Mouse (Mus musculus): Measurements from ENCODE around the gene Pmpca.
A peak's percentile ranks its signal among the peaks of the same experiment; 100 is the strongest.

Gene Pmpca

GRCm38 (mm10) chr2:26389154-26389690, at the start of gene Pmpca, which contains the start of gene Entr1:
Pmpca (plus strand) TSS chr2:26389339.
Entr1 (minus strand) TSS chr2:26389316.
- DNase-seq (ENCODE audit: low spot score in 2 of 2), result peak; percentile 63 to 86

GRCm38 (mm10) chr2:26341510-26341981, 47.6 kb upstream of the Pmpca start:
- no peak for DNase-seq (ENCODE audit: low spot score in 2 of 2)

- peak; percentile 42 to 76 for DNase-seq (ENCODE audit: low spot score in 2 of 2)
These were observed 47.1 kb upstream of the Pmpca start for GRCm38 (mm10) chr2:26342044-26342443.

GRCm38 (mm10) chr2:26342609-26343490, 46.3 kb upstream of the Pmpca start:
- no peak for DNase-seq (ENCODE audit: low spot score in 2 of 2)

GRCm38 (mm10) chr2:26348241-26348640, 40.9 kb upstream of the Pmpca start:
- no peak for DNase-seq (ENCODE audit: low spot score in 2 of 2)

DNA sequence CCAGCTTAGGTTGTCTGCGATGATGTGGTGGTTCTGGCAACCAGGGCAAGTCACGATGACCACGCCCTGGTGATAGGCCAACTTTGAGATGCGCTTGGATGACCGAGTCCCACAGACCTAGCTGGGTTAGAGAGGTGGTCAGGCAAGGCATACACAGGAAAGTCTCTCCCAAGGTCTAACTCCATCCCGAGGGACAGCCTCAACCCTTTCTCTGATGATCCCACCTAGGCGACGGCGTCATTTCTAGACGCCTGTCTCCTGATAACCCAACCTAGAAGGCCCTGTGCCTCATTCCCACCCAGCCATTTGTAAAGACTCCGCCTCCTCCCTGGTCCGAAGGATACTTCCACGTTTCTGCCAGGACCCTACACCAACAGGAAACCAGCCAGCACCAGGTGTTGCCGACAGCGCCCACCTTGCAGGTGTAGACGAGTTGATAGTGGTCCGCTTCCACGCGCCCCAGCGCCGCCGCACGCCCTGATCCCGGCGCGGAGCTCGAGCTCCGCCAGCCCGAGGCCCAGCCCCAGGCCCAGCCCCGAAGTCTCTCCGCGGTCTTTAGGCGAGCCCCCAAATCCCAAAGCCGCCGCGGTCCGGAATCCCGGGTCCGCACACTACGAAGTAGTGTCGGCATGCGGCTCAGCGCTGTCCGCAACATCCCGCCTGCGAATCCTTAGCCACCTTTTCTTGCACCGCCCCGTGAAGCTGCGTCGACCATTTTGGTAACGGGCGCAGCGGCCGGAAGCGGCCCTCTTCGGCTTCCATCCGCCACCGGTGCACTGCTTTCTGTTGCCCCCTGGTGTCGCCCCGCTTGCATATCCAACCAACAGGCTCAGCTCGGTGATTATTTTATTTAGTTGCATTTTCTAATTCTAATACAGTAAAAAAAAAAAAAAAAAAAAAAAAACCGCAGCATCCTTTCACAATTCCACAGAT, 37.5 kb upstream of the Pmpca start, which contains the start of gene Dnlz:
Gene Dnlz (minus strand): TSS at position 753 of the 933 bp plus-strand sequence.
- DNase-seq (ENCODE audit: low spot score in 2 of 2), result peak; percentile 86 to 93

DNA sequence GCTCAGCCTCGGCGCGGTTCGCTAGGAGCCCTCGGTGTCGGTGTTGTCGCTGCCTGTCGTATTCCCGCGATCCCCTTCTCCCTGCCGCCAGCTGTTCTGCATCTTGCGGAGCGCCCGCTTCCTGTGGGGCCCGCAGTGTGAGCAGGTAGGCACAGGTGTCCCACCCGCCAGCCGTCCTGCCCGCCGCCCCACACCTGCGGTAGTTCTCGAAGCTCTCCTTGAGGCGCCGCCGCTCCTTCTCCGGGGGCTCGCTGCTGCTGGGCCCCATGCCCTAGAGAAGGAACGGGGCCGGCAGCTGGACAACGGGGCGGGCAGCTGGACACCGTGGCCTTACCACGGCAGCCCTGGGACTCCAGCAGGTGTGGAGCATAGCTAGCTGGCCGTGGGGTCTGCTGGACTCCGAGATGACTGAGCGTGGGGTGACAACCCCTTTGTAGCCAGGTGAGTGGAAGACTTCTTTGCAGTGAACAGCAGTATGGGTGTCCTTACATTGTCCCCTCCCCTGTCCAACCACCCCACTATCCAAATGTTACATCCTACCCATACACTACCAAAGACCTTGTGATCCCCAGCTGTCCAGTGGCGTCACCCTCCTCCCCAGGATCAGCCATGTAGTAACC, 36.7 kb upstream of the Pmpca start:
- DNase-seq (ENCODE audit: low spot score in 2 of 2), result peak in 1 of 2 experiments; percentile 52

DNA sequence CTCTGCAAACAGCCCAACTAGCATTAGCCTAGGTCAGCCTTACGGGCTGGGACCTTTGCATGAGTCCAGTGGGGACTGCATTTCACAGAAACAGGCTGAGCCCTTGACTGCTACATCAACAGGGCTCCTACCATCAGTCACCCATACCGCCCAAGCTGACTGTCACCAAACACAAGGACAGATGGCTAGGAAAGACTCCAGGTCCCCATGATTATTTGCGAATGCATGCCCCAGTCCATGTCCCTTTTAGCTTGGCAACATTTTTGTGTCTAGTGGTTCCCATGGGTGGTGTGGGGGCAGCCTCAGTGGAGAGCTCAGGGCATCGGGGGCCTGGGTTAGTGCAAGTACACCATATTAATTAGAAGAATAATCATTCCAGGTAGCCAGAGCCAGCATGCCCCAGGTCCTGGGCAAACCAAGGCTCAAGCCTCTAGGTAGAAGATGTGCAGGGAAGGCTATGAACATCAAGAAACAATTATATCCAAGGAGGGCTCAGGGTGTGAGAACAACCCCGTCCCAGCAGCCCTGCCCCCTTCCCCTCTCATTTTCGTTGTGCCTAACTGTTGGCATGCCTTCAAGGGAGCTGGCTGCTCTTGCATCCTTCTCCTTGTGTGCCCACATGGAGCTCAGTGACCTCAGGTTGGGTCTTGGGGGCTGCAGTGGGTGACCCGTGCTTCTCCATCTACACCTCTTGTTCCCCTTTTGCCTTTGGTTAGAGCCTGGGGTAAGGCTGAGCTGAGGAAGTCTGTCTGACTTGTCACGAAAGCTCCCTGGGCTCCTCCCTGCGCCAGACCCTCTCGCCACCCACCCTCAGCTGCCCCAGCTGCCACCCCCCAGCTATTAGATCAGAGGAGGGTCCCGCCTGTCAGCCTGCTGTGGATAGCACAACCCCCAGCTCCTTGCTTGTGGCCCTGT, 35.8 kb upstream of the Pmpca start:
- DNase-seq (ENCODE audit: low spot score in 2 of 2), result no peak

GRCm38 (mm10) chr2:26354401-26354800, 34.7 kb upstream of the Pmpca start:
- no peak for DNase-seq (ENCODE audit: low spot score in 2 of 2)

- DNase-seq (ENCODE audit: low spot score in 2 of 2), result no peak
These were observed 32.9 kb upstream of the Pmpca start for GRCm38 (mm10) chr2:26356231-26356630.

GRCm38 (mm10) chr2:26356678-26357077, 32.5 kb upstream of the Pmpca start:
- no peak for DNase-seq (ENCODE audit: low spot score in 2 of 2)

GRCm38 (mm10) chr2:26357484-26357883, 31.7 kb upstream of the Pmpca start:
- no peak for DNase-seq (ENCODE audit: low spot score in 2 of 2)

- DNase-seq (ENCODE audit: low spot score in 2 of 2), result peak in 1 of 2 experiments; percentile 14
These were observed 30.3 kb upstream of the Pmpca start for GRCm38 (mm10) chr2:26358667-26359320.

GRCm38 (mm10) chr2:26359983-26360382, 29.2 kb upstream of the Pmpca start:
- no peak for DNase-seq (ENCODE audit: low spot score in 2 of 2)

GRCm38 (mm10) chr2:26360772-26361171, 28.4 kb upstream of the Pmpca start, which contains the start of gene Card9:
Card9 (minus strand) TSS chr2:26360918.
- no peak for DNase-seq (ENCODE audit: low spot score in 2 of 2)

DNA sequence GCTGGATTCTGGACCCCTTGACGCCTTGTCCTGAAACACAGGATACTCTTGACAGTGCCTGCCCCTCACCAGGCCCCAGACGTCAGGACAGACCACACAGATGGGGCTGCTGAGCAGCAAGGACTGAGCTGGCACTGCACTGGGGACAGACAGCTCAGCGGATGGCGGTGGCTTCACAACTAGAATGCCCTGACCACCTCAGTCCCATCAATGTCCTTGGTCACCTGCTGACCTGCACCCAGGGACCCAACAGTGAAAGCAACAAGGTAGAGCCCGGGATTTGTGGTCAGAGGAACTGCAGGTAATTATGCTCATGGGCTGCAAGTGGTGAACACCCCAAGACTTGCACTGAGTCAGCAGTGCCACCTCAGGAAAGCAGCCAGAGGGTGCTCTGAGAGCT, 26.1 kb upstream of the Pmpca start:
- DNase-seq (ENCODE audit: low spot score in 2 of 2), result no peak

GRCm38 (mm10) chr2:26363481-26363880, 25.7 kb upstream of the Pmpca start:
- DNase-seq (ENCODE audit: low spot score in 2 of 2), result no peak

- DNase-seq (ENCODE audit: low spot score in 2 of 2), result no peak
These were observed 24.2 kb upstream of the Pmpca start for GRCm38 (mm10) chr2:26364738-26365465.

GRCm38 (mm10) chr2:26367911-26368310, 21.2 kb upstream of the Pmpca start:
- DNase-seq (ENCODE audit: low spot score in 2 of 2), result no peak
